Mouse (Mus musculus) layer of hippocampus, adult 2 months (tissue): ENCODE measurements around the gene Fam120c. TPM values are rescaled to one million over a fixed set of nuclear protein-coding genes. Genes with fewer than 3 reads are reported as not detected.
"Not testable (repeated sequence)": the region's sequence is repeated elsewhere in the genome, so short reads cannot be mapped to it uniquely, and the experiment has no call there.

ENCODE experiments used
- DNase-seq, 2 experiments: peaks; one replicate each; pipeline ENCODE4 v3.0.0; 2022; ENCODE audit warnings: low spot score in 2 of 2
- H3K27ac ChIP-seq: fragments of 200-600 bp; 2 replicates; pipeline ENCODE4 v1.8.1; 2022
- H3K4me3 ChIP-seq: fragments of 200-600 bp; 2 replicates; pipeline ENCODE4 v1.8.1; 2022; ENCODE audit warnings: mild to moderate bottlenecking
- CTCF ChIP-seq: fragments of 200-600 bp; conservative IDR thresholded peaks from 2 replicates; pipeline ENCODE4 v1.8.1; 2022; ENCODE audit warnings: antibody characterized with exemption, mild to moderate bottlenecking, moderate library complexity
- total RNA-seq, 2 experiments: library from RNA; stranded (reverse); gene quantifications; 2 replicates each; pipeline ENCODE4 v1.2.3; 2021

The Fam120c gene
- total RNA-seq, 2 experiments from 2014 or later: 47.4 to 48.1 TPM

GRCm38 (mm10) chrX:151444189-151444588 lies 100.2 kb downstream of the Fam120c start:
- DNase-seq: no peak
- H3K27ac ChIP-seq: no peak overlapping the region
- TF ChIP-seq CTCF: no peak
- no peak overlapping the region for H3K4me3 ChIP-seq

GRCm38 (mm10) chrX:151488128-151488527 lies 144.2 kb downstream of the Fam120c start:
- no peak for DNase-seq
- no peak overlapping the region for H3K27ac ChIP-seq
- no peak; the same call in none of the 2 replicates for TF ChIP-seq CTCF
- H3K4me3 ChIP-seq: no peak overlapping the region

- DNase-seq, H3K27ac ChIP-seq, H3K4me3 ChIP-seq: not testable (repeated sequence)
These were observed 149.3 kb downstream of the Fam120c start for GRCm38 (mm10) chrX:151493269-151493668.

GRCm38 (mm10) chrX:151496596-151496995 lies 152.6 kb downstream of the Fam120c start:
- no peak overlapping the region for H3K4me3 ChIP-seq
- no peak for DNase-seq
- no peak overlapping the region for H3K27ac ChIP-seq
- TF ChIP-seq CTCF: no peak

- Histone ChIP-seq H3K4me3 (no peak overlapping the region), H3K27ac (no peak overlapping the region)
- no peak for TF ChIP-seq CTCF
- DNase-seq: no peak
These were observed 164.6 kb downstream of the Fam120c start for GRCm38 (mm10) chrX:151508536-151508935.

- no peak for TF ChIP-seq CTCF
- Histone ChIP-seq H3K4me3 (no peak overlapping the region), H3K27ac (no peak overlapping the region)
- DNase-seq: no peak
These were observed 165.9 kb downstream of the Fam120c start for GRCm38 (mm10) chrX:151509906-151510305.

- TF ChIP-seq CTCF: no peak
- H3K27ac ChIP-seq: no peak overlapping the region
- H3K4me3 ChIP-seq: no peak overlapping the region
- DNase-seq: no peak
These were observed 169.1 kb downstream of the Fam120c start for GRCm38 (mm10) chrX:151513066-151513465.

- no peak overlapping the region for H3K27ac ChIP-seq
- DNase-seq: no peak
- TF ChIP-seq CTCF: no peak
- H3K4me3 ChIP-seq: no peak overlapping the region
These were observed 169.7 kb downstream of the Fam120c start for GRCm38 (mm10) chrX:151513694-151514093.

- no peak for DNase-seq
- Histone ChIP-seq H3K4me3 (no peak overlapping the region), H3K27ac (no peak overlapping the region)
- no peak for TF ChIP-seq CTCF
These were observed 174.2 kb downstream of the Fam120c start for GRCm38 (mm10) chrX:151518181-151518580.

- peak overlapping the region; percentile 98 for H3K27ac ChIP-seq
- H3K4me3 ChIP-seq: peak overlapping the region; percentile 69
- no peak for DNase-seq
- TF ChIP-seq CTCF: no peak
These were observed 176.1 kb downstream of the Fam120c start for GRCm38 (mm10) chrX:151520127-151520457.

- peak within 1 kb of the TSS; percentile 69 for H3K4me3 ChIP-seq
- peak; percentile 29 for TF ChIP-seq CTCF
These were observed 176.7 kb downstream of the Fam120c start, which contains the start of gene Phf8 for GRCm38 (mm10) chrX:151520458-151521322. TSS of gene Phf8 (plus strand) at chrX:151520672.

More at GRCm38 (mm10) chrX:151520458-151521322, 176.7 kb downstream of the Fam120c start, which contains the start of gene Phf8:
- peak within 1 kb of the TSS; percentile 98 for H3K27ac ChIP-seq
- peak; percentile 92 to 95 for DNase-seq

Other genes starting within 250 kb of the Fam120c start
- 10 to 100 TPM; 73.2 to 80.4 TPM for gene Tsr2, start 247.6 kb upstream of the Fam120c start, total RNA-seq
- 10 to 100 TPM; 38.4 to 41.6 TPM for gene Wnk3, start 146.1 kb upstream of the Fam120c start, total RNA-seq
- 10 to 100 TPM; 31.9 to 33.0 TPM for gene Phf8, start 176.5 kb downstream of the Fam120c start, total RNA-seq